Mouse (Mus musculus) thymus, adult 2 months (tissue): Measurements from ENCODE around the gene 2900026A02Rik.

Experiments used
- CTCF ChIP-seq: fragments of 200-500 bp; IDR thresholded peaks from 2 replicates; pipeline ENCODE4 v1.5.1; 2012; ENCODE audit warnings: mild to moderate bottlenecking, control low read depth, low read length, moderate library complexity, borderline replicate concordance; ENCODE audit not compliant: control insufficient read depth, poor library complexity, insufficient read depth; ENCODE audit errors: extremely low read depth
- POLR2A ChIP-seq: fragments of 200-500 bp; IDR thresholded peaks from 2 replicates; pipeline ENCODE4 v1.6.1; 2012; ENCODE audit warnings: mild to moderate bottlenecking, low read length, control low read depth, moderate library complexity; ENCODE audit not compliant: control insufficient read depth, poor library complexity, insufficient read depth; ENCODE audit errors: extremely low read depth

DNA sequence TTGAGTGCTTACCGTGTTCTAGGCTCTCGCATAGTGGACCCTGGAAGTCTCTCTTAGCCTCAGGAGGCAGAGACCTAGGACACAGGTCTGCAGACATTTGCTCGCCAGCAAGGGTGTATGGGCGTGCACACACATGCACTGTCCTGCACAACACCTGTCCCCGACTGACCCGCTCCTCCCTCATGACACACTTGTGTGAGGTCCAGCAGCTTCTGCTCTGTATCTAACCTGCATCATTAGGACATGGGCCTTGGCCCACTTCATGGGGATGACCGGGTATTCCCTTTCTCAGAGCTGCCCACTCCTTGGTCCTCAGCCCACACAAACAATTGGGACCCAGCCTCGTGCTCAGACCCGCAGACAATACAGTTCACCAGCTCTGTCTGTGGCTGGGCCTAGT, 140.0 kb downstream of the 2900026A02Rik start:
- TF ChIP-seq CTCF: no peak
- TF ChIP-seq POLR2A: no peak
